Mouse (Mus musculus): Measurements from ENCODE around the gene Dmd. TPM values are rescaled to one million over a fixed set of nuclear protein-coding genes. Genes with fewer than 3 reads are reported as not detected.

The Dmd gene
- polyA plus RNA-seq, 1 experiment from 2014 or later: 33.3 TPM

- ATAC-seq (ENCODE audit: low FRiP score) (no peak), DNase-seq (ENCODE audit: low spot score) (no peak)
- H3K4me3 ChIP-seq (replicated peaks; ENCODE audit: low read length): no peak overlapping the region
- H3K4me1 ChIP-seq (replicated peaks; ENCODE audit: control insufficient read depth, insufficient read depth, low read length): no peaks in the 10 kb centered on the region
- no peaks in the 10 kb centered on the region for H3K36me3 ChIP-seq (replicated peaks; ENCODE audit: control insufficient read depth, insufficient read depth)
- WGBS: 42% methylated on average over 2 of the region's 2 CpGs
- no peak overlapping the region for H3K9ac ChIP-seq
- no peaks in the 10 kb centered on the region for H3K9me3 ChIP-seq (ENCODE audit: control insufficient read depth, low read length)
- no peak overlapping the region for H3K27ac ChIP-seq
- H3K4me2 ChIP-seq (replicated peaks): no peak overlapping the region
- H3K27me3 ChIP-seq (ENCODE audit: control insufficient read depth, insufficient read depth, low read length): no peaks in the 10 kb centered on the region
Measured at GRCm38 (mm10) chrX:84241297-84241859, 1292.7 kb downstream of the Dmd start.

DNA sequence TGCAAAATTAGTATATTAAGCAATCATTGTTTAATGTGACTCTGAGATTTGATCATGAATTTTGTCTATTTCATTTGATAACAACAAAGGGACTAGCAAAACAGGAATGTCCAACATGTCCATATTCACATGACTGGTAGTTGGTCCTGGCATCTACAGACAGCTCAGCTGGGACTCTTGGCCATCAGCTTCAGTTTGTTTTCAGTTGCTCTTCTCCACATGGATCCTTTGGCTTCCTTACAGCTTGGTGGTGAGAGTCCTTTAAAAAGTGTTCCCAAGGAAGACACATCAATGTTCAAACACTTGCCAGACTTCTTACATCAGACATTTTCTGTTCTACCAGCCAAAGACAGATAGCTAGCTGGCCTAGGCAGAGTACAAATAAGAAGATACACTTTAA is 1381.9 kb downstream of the Dmd start:
- H3K9me3 ChIP-seq (ENCODE audit: control insufficient read depth, low read length): no peaks in the 10 kb centered on the region
- ATAC-seq (ENCODE audit: low FRiP score): no peak
- no peaks in the 10 kb centered on the region for H3K27me3 ChIP-seq (ENCODE audit: control insufficient read depth, insufficient read depth, low read length)
- H3K4me2 ChIP-seq (replicated peaks): no peak overlapping the region
- no peak overlapping the region for H3K9ac ChIP-seq
- H3K4me1 ChIP-seq (replicated peaks; ENCODE audit: control insufficient read depth, insufficient read depth, low read length): no peaks in the 10 kb centered on the region
- H3K4me3 ChIP-seq (replicated peaks; ENCODE audit: low read length): no peak overlapping the region
- no peak overlapping the region for H3K27ac ChIP-seq
- no peaks in the 10 kb centered on the region for H3K36me3 ChIP-seq (replicated peaks; ENCODE audit: control insufficient read depth, insufficient read depth)
- no peak for DNase-seq (ENCODE audit: low spot score)

GRCm38 (mm10) chrX:84332177-84332576 is 1383.5 kb downstream of the Dmd start:
- 86% methylated on average over 1 of the region's 1 CpGs for WGBS
- no peaks in the 10 kb centered on the region for H3K27me3 ChIP-seq (ENCODE audit: control insufficient read depth, insufficient read depth, low read length)

GRCm38 (mm10) chrX:84364981-84365380 is 1416.3 kb downstream of the Dmd start:
- no peaks in the 10 kb centered on the region for H3K27me3 ChIP-seq (ENCODE audit: control insufficient read depth, insufficient read depth, low read length)
- no peak overlapping the region for H3K4me3 ChIP-seq (replicated peaks; ENCODE audit: low read length)
- no peaks in the 10 kb centered on the region for H3K36me3 ChIP-seq (replicated peaks; ENCODE audit: control insufficient read depth, insufficient read depth)
- no peak overlapping the region for H3K27ac ChIP-seq
- H3K4me2 ChIP-seq (replicated peaks): no peak overlapping the region
- no peak for ATAC-seq (ENCODE audit: low FRiP score)
- no peaks in the 10 kb centered on the region for H3K4me1 ChIP-seq (replicated peaks; ENCODE audit: control insufficient read depth, insufficient read depth, low read length)
- DNase-seq (ENCODE audit: low spot score): no peak
- H3K9me3 ChIP-seq (ENCODE audit: control insufficient read depth, low read length): no peaks in the 10 kb centered on the region
- H3K9ac ChIP-seq: no peak overlapping the region

More at GRCm38 (mm10) chrX:84332177-84332576, 1383.5 kb downstream of the Dmd start:
- Histone ChIP-seq H3K4me1 (replicated peaks; ENCODE audit: control insufficient read depth, insufficient read depth, low read length) (no peaks in the 10 kb centered on the region), H3K4me2 (replicated peaks) (no peak overlapping the region), H3K36me3 (replicated peaks; ENCODE audit: control insufficient read depth, insufficient read depth) (no peaks in the 10 kb centered on the region), H3K27ac (no peak overlapping the region), H3K9me3 (ENCODE audit: control insufficient read depth, low read length) (no peaks in the 10 kb centered on the region), H3K4me3 (replicated peaks; ENCODE audit: low read length) (no peak overlapping the region), H3K9ac (no peak overlapping the region)
- DNase-seq (ENCODE audit: low spot score) (no peak), ATAC-seq (ENCODE audit: low FRiP score) (no peak)

- Histone ChIP-seq H3K4me1 (replicated peaks; ENCODE audit: control insufficient read depth, insufficient read depth, low read length) (no peaks in the 10 kb centered on the region), H3K4me2 (replicated peaks) (no peak overlapping the region), H3K36me3 (replicated peaks; ENCODE audit: control insufficient read depth, insufficient read depth) (no peaks in the 10 kb centered on the region), H3K9me3 (ENCODE audit: control insufficient read depth, low read length) (no peaks in the 10 kb centered on the region), H3K4me3 (replicated peaks; ENCODE audit: low read length) (no peak overlapping the region), H3K9ac (no peak overlapping the region), H3K27ac (no peak overlapping the region), H3K27me3 (ENCODE audit: control insufficient read depth, insufficient read depth, low read length) (no peaks in the 10 kb centered on the region)
- whole genome bisulfite sequencing: 82% methylated on average over 4 of the region's 4 CpGs
- ATAC-seq (ENCODE audit: low FRiP score): no peak
- no peak for DNase-seq (ENCODE audit: low spot score)
Measured at GRCm38 (mm10) chrX:84435608-84436007, 1486.9 kb downstream of the Dmd start.

- no peak for ATAC-seq (ENCODE audit: low FRiP score)
- Histone ChIP-seq H3K36me3 (replicated peaks; ENCODE audit: control insufficient read depth, insufficient read depth) (no peaks in the 10 kb centered on the region), H3K9me3 (ENCODE audit: control insufficient read depth, low read length) (no peaks in the 10 kb centered on the region), H3K4me1 (replicated peaks; ENCODE audit: control insufficient read depth, insufficient read depth, low read length) (no peaks in the 10 kb centered on the region), H3K27me3 (ENCODE audit: control insufficient read depth, insufficient read depth, low read length) (no peaks in the 10 kb centered on the region), H3K4me2 (replicated peaks) (no peak overlapping the region), H3K9ac (no peak overlapping the region), H3K27ac (no peak overlapping the region), H3K4me3 (replicated peaks; ENCODE audit: low read length) (no peak overlapping the region)
- WGBS: 34% methylated on average over 4 of the region's 4 CpGs
- no peak for DNase-seq (ENCODE audit: low spot score)
Measured at GRCm38 (mm10) chrX:84436556-84436955, 1487.9 kb downstream of the Dmd start.

DNA sequence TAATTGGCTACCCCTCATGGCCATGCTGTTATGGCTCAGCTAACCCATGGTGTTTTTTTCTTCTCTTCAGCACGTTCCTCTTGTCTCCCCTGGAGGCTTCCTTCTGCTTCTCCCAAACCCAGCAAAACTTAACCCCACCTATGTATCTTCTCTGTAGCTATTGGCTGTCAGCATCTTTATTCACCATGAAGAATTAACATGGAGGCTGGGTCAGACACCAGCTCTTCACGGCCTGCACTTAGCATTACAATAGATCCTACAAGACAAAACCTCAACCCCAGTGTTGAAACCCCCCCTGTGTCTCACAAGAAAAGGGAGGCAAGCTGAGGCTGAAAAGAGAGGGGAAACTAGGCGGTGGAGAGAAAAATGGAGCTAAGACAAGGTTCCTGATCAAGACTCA is 1494.3 kb downstream of the Dmd start:
- H3K9me3 ChIP-seq (ENCODE audit: control insufficient read depth, low read length): no peaks in the 10 kb centered on the region
- DNase-seq (ENCODE audit: low spot score): no peak
- H3K4me3 ChIP-seq (replicated peaks; ENCODE audit: low read length): no peak overlapping the region
- no peaks in the 10 kb centered on the region for H3K27me3 ChIP-seq (ENCODE audit: control insufficient read depth, insufficient read depth, low read length)
- no peak for ATAC-seq (ENCODE audit: low FRiP score)
- H3K36me3 ChIP-seq (replicated peaks; ENCODE audit: control insufficient read depth, insufficient read depth): no peaks in the 10 kb centered on the region
- no peak overlapping the region for H3K27ac ChIP-seq
- no peak overlapping the region for H3K4me2 ChIP-seq (replicated peaks)
- 21% methylated on average over 3 of the region's 3 CpGs for WGBS
- H3K9ac ChIP-seq: no peak overlapping the region
- no peaks in the 10 kb centered on the region for H3K4me1 ChIP-seq (replicated peaks; ENCODE audit: control insufficient read depth, insufficient read depth, low read length)

GRCm38 (mm10) chrX:84443985-84444384 is 1495.3 kb downstream of the Dmd start:
- Histone ChIP-seq H3K9ac (no peak overlapping the region), H3K27ac (no peak overlapping the region), H3K4me3 (replicated peaks; ENCODE audit: low read length) (no peak overlapping the region), H3K4me1 (replicated peaks; ENCODE audit: control insufficient read depth, insufficient read depth, low read length) (no peaks in the 10 kb centered on the region), H3K27me3 (ENCODE audit: control insufficient read depth, insufficient read depth, low read length) (no peaks in the 10 kb centered on the region), H3K36me3 (replicated peaks; ENCODE audit: control insufficient read depth, insufficient read depth) (no peaks in the 10 kb centered on the region), H3K4me2 (replicated peaks) (no peak overlapping the region), H3K9me3 (ENCODE audit: control insufficient read depth, low read length) (no peaks in the 10 kb centered on the region)
- no peak for DNase-seq (ENCODE audit: low spot score)
- WGBS: 34% methylated on average over 3 of the region's 3 CpGs
- ATAC-seq (ENCODE audit: low FRiP score): no peak

DNA sequence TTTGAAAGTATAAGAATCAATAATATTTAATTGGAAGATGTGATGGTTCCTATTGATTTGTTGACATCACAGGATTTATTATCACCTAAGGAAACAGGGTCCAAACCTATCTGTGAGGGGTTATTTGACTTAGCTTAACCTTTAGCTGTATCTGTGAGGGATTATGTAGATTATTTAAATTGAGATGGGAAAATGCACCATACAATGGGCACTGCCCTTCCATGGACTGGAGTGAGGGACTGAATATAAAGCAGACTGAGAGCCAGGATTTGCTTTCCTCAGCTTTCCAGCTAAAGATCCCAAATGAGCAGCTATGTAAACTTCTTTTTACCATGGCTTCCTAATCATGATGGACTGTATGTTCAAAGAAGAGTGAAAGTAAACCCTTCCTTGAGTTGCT is 1496.0 kb downstream of the Dmd start:
- no peaks in the 10 kb centered on the region for H3K9me3 ChIP-seq (ENCODE audit: control insufficient read depth, low read length)
- no peak overlapping the region for H3K27ac ChIP-seq
- H3K4me2 ChIP-seq (replicated peaks): no peak overlapping the region
- DNase-seq (ENCODE audit: low spot score) (no peak), ATAC-seq (ENCODE audit: low FRiP score) (no peak)
- H3K4me1 ChIP-seq (replicated peaks; ENCODE audit: control insufficient read depth, insufficient read depth, low read length): no peaks in the 10 kb centered on the region
- no peaks in the 10 kb centered on the region for H3K36me3 ChIP-seq (replicated peaks; ENCODE audit: control insufficient read depth, insufficient read depth)
- no peak overlapping the region for H3K9ac ChIP-seq
- no peaks in the 10 kb centered on the region for H3K27me3 ChIP-seq (ENCODE audit: control insufficient read depth, insufficient read depth, low read length)
- no peak overlapping the region for H3K4me3 ChIP-seq (replicated peaks; ENCODE audit: low read length)

GRCm38 (mm10) chrX:84454473-84454872 is 1505.8 kb downstream of the Dmd start:
- H3K27me3 ChIP-seq (ENCODE audit: control insufficient read depth, insufficient read depth, low read length): no peaks in the 10 kb centered on the region
- no peaks in the 10 kb centered on the region for H3K4me1 ChIP-seq (replicated peaks; ENCODE audit: control insufficient read depth, insufficient read depth, low read length)
- WGBS: 89% methylated on average over 1 of the region's 1 CpGs
- no peak overlapping the region for H3K27ac ChIP-seq
- H3K4me3 ChIP-seq (replicated peaks; ENCODE audit: low read length): no peak overlapping the region
- H3K4me2 ChIP-seq (replicated peaks): no peak overlapping the region
- ATAC-seq (ENCODE audit: low FRiP score) (no peak), DNase-seq (ENCODE audit: low spot score) (no peak)
- H3K9me3 ChIP-seq (ENCODE audit: control insufficient read depth, low read length): no peaks in the 10 kb centered on the region
- H3K36me3 ChIP-seq (replicated peaks; ENCODE audit: control insufficient read depth, insufficient read depth): no peaks in the 10 kb centered on the region
- no peak overlapping the region for H3K9ac ChIP-seq

Data from hindbrain, embryonic 14.5 days (tissue).